Mouse (Mus musculus) fat pad, adult 2 months (tissue): ENCODE measurements around the gene Myo3a.

Experiments
- DNase-seq: peaks from one replicate; pipeline ENCODE4 v3.0.0-alpha.2; 2011; ENCODE audit warnings: low read depth, low spot score; ENCODE audit errors: extremely low read depth

The Myo3a gene

GRCm38 (mm10) chr2:22620534-22620933 is 393.2 kb downstream of the Myo3a start:
- no peak for DNase-seq

GRCm38 (mm10) chr2:22620978-22621827 is 393.9 kb downstream of the Myo3a start:
- DNase-seq = no peak

GRCm38 (mm10) chr2:22621828-22622731 is 394.8 kb downstream of the Myo3a start, which contains the start of gene Gad2:
Gene Gad2, plus strand, starts transcription at chr2:22622205.
- no peak for DNase-seq

- no peak for DNase-seq
Observed at GRCm38 (mm10) chr2:22623111-22624070, 396.1 kb downstream of the Myo3a start.

- DNase-seq = peak; percentile 11
Observed at GRCm38 (mm10) chr2:22624188-22624975, 397.1 kb downstream of the Myo3a start.

GRCm38 (mm10) chr2:22625096-22625960 is 398.0 kb downstream of the Myo3a start:
- DNase-seq = no peak

- DNase-seq = no peak
Observed at GRCm38 (mm10) chr2:22627147-22627666, 399.9 kb downstream of the Myo3a start.

- DNase-seq = no peak
Observed at GRCm38 (mm10) chr2:22627819-22628432, 400.6 kb downstream of the Myo3a start.

GRCm38 (mm10) chr2:22634766-22635165 is 407.5 kb downstream of the Myo3a start:
- no peak for DNase-seq

GRCm38 (mm10) chr2:22646134-22646533 is 418.8 kb downstream of the Myo3a start:
- no peak for DNase-seq

GRCm38 (mm10) chr2:22648394-22648793 is 421.1 kb downstream of the Myo3a start:
- no peak for DNase-seq

GRCm38 (mm10) chr2:22651826-22652225 is 424.5 kb downstream of the Myo3a start:
- no peak for DNase-seq

- DNase-seq = no peak
Observed at GRCm38 (mm10) chr2:22663731-22664130, 436.4 kb downstream of the Myo3a start.
